Mouse (Mus musculus): ENCODE data around the gene Rfx7. TPM values are rescaled to one million over a fixed set of nuclear protein-coding genes. Genes with fewer than 3 reads are reported as not detected.

The Rfx7 gene
- polyA plus RNA-seq, 1 experiment from 2014 or later = 14.9 TPM

Small RNAs within 50 kb of the gene (microRNA-seq; reads per million reads assigned to microRNA genes)
- gene Gm28010 = not detected

Other genes starting within 250 kb of the Rfx7 start
- gene Mns1, start 94.2 kb upstream of the Rfx7 start, polyA plus RNA-seq (2015; fragmentation: Nextera tagmentation; extraction: Ambion mirVana) = 6.3 and 6.6 TPM in 2 replicates
- gene Tex9, start 40.0 kb upstream of the Rfx7 start, polyA plus RNA-seq (2015; fragmentation: Nextera tagmentation; extraction: Ambion mirVana) = 32.7 and 41.2 TPM in 2 replicates
- gene Nedd4, start 130.1 kb downstream of the Rfx7 start, polyA plus RNA-seq (2015; fragmentation: Nextera tagmentation; extraction: Ambion mirVana) = 393 and 436 TPM in 2 replicates